Mouse (Mus musculus) ZHBTc4 (cell line): ENCODE measurements around the gene C1rb.
A peak's percentile ranks its signal among the peaks of the same experiment; 100 is the strongest.
"Not testable (repeated sequence)": the region's sequence is repeated elsewhere in the genome, so short reads cannot be mapped to it uniquely, and the experiment has no call there.

Experiments used
- DNase-seq: peaks from one replicate; pipeline ENCODE4 v3.0.0-alpha.2; 2011; ENCODE audit warnings: low read depth, low spot score

The C1rb gene

GRCm38 (mm10) chr6:124593121-124593520, 23.0 kb downstream of the C1rb start:
- peak; percentile 75 for DNase-seq

GRCm38 (mm10) chr6:124602031-124602430, 31.9 kb downstream of the C1rb start:
- peak; percentile 67 for DNase-seq

GRCm38 (mm10) chr6:124625612-124626011, 55.5 kb downstream of the C1rb start:
- DNase-seq: no peak

GRCm38 (mm10) chr6:124626184-124626583, 56.1 kb downstream of the C1rb start:
- DNase-seq: not testable (repeated sequence)

GRCm38 (mm10) chr6:124630763-124631162, 60.7 kb downstream of the C1rb start:
- no peak for DNase-seq
